Mouse (Mus musculus) small intestine, adult 2 months (tissue): Measurements from ENCODE around the gene Gm9999. TPM values are rescaled to one million over a fixed set of nuclear protein-coding genes. Genes with fewer than 3 reads are reported as not detected.

Source experiments
- H3K27ac ChIP-seq: fragments of 200-500 bp; 2 replicates; pipeline ENCODE4 v1.5.1; 2012; ENCODE audit warnings: low read depth, low read length, control low read depth, inconsistent platforms; ENCODE audit not compliant: insufficient read depth
- H3K27me3 ChIP-seq: fragments of 200-500 bp; 2 replicates; pipeline ENCODE4 v1.6.1; 2012; ENCODE audit warnings: mild to moderate bottlenecking, moderate library complexity, low read length, inconsistent platforms; ENCODE audit not compliant: control insufficient read depth, insufficient read depth
- H3K36me3 ChIP-seq: fragments of 200-500 bp; 2 replicates; pipeline ENCODE4 v1.6.1; 2012; ENCODE audit warnings: mild to moderate bottlenecking, low read length, control low read depth, inconsistent platforms; ENCODE audit not compliant: control insufficient read depth, insufficient read depth
- H3K4me1 ChIP-seq: fragments of 200-500 bp; 2 replicates; pipeline ENCODE4 v1.6.1; 2012; ENCODE audit warnings: low read length, inconsistent platforms, mixed read lengths; ENCODE audit not compliant: control insufficient read depth, insufficient read depth, insufficient read length
- H3K4me3 ChIP-seq: fragments of 200-500 bp; 2 replicates; pipeline ENCODE4 v1.5.1; 2012; ENCODE audit warnings: low read depth, mild to moderate bottlenecking, control low read depth, inconsistent platforms, low read length, moderate library complexity
- CTCF ChIP-seq: fragments of 200-500 bp; IDR thresholded peaks from 2 replicates; pipeline ENCODE4 v1.5.1; 2012; ENCODE audit warnings: low read depth, mild to moderate bottlenecking, control low read depth, inconsistent platforms, low read length, moderate library complexity, mixed read lengths; ENCODE audit not compliant: insufficient replicate concordance, insufficient read length; ENCODE audit errors: extremely low read depth
- POLR2A ChIP-seq: fragments of 200-500 bp; IDR thresholded peaks from 2 replicates; pipeline ENCODE4 v1.6.1; 2012; ENCODE audit warnings: low read depth, mild to moderate bottlenecking, control low read depth, inconsistent platforms, low read length, moderate library complexity
- WGBS: fragments of 180-500 bp; shearing (Covaris S2); methylation state at CpG from one replicate; pipeline ENCODE4 v1.1.7; 2018; 5-methylcytosine and 5-hydroxymethylcytosine counted together
- polyA plus RNA-seq: library from polyadenylated mRNA; depleted of rRNA; stranded (reverse); fragments of >200 nt; gene quantifications from 2 replicates; pipeline ENCODE4 v1.2.3, GENCODE M21; 2012; rRNA removed

The Gm9999 gene
- polyA plus RNA-seq, 1 experiment = not detected

- Histone ChIP-seq H3K4me1 (peaks cover 7% of the 10 kb centered on the region; the same call in 1 of the 2 replicates), H3K36me3 (no peaks in the 10 kb centered on the region), H3K4me3 (no peak overlapping the region), H3K27ac (no peak overlapping the region), H3K27me3 (no peaks in the 10 kb centered on the region)
- no peak for TF ChIP-seq POLR2A
- TF ChIP-seq CTCF = no peak
- 86% methylated on average over 1 of the region's 1 CpGs for WGBS
These were observed 44.1 kb downstream of the Gm9999 start for GRCm38 (mm10) chr7:47027520-47027919.

GRCm38 (mm10) chr7:47030517-47031193 is 47.3 kb downstream of the Gm9999 start:
- TF ChIP-seq CTCF = no peak
- no peak for TF ChIP-seq POLR2A
- 80% methylated on average over 9 of the region's 9 CpGs for WGBS

GRCm38 (mm10) chr7:47031371-47031770 is 48.0 kb downstream of the Gm9999 start:
- no peak overlapping the region for H3K4me3 ChIP-seq
- TF ChIP-seq POLR2A = no peak
- TF ChIP-seq CTCF = no peak

More at GRCm38 (mm10) chr7:47030517-47031193, 47.3 kb downstream of the Gm9999 start:
- H3K36me3 ChIP-seq = no peaks in the 10 kb centered on the region
- no peaks in the 10 kb centered on the region for H3K4me1 ChIP-seq
- H3K27me3 ChIP-seq = no peaks in the 10 kb centered on the region
- no peak overlapping the region for H3K27ac ChIP-seq
- H3K4me3 ChIP-seq = no peak overlapping the region

GRCm38 (mm10) chr7:47034785-47035384 is 51.5 kb downstream of the Gm9999 start:
- no peak overlapping the region for H3K27ac ChIP-seq
- H3K4me1 ChIP-seq = no peaks in the 10 kb centered on the region
- 87% methylated on average over 4 of the region's 4 CpGs for WGBS
- no peaks in the 10 kb centered on the region for H3K36me3 ChIP-seq
- no peak overlapping the region for H3K4me3 ChIP-seq
- TF ChIP-seq CTCF = no peak
- no peak for TF ChIP-seq POLR2A
- H3K27me3 ChIP-seq = no peaks in the 10 kb centered on the region

More at GRCm38 (mm10) chr7:47031371-47031770, 48.0 kb downstream of the Gm9999 start:
- no peaks in the 10 kb centered on the region for H3K27me3 ChIP-seq
- no peaks in the 10 kb centered on the region for H3K36me3 ChIP-seq
- no peaks in the 10 kb centered on the region for H3K4me1 ChIP-seq
- 85% methylated on average over 4 of the region's 4 CpGs for WGBS
- H3K27ac ChIP-seq = no peak overlapping the region

- no peaks in the 10 kb centered on the region for H3K36me3 ChIP-seq
- no peaks in the 10 kb centered on the region for H3K4me1 ChIP-seq
- H3K27ac ChIP-seq = no peak overlapping the region
- WGBS = 76% methylated on average over 8 of the region's 8 CpGs
- no peak overlapping the region for H3K4me3 ChIP-seq
- no peaks in the 10 kb centered on the region for H3K27me3 ChIP-seq
- TF ChIP-seq CTCF (no peak), POLR2A (no peak)
These were observed 52.0 kb downstream of the Gm9999 start for GRCm38 (mm10) chr7:47035426-47035825.

Other genes with a start within 250 kb of the Gm9999 start
- 0.56 TPM in 1 of 2 replicates, not detected in the other for gene Saa1, start 240.6 kb upstream of the Gm9999 start, polyA plus RNA-seq
- gene Saa2, start 231.8 kb upstream of the Gm9999 start, polyA plus RNA-seq = not detected in 2 replicates
- 14.4 and 22.7 TPM in 2 replicates for gene Hps5, start 187.5 kb upstream of the Gm9999 start, polyA plus RNA-seq
- gene Gtf2h1, start 187.5 kb upstream of the Gm9999 start, polyA plus RNA-seq = 3.1 and 5.9 TPM in 2 replicates
- 766 and 1,649 TPM in 2 replicates for gene Ldha, start 142.1 kb upstream of the Gm9999 start, polyA plus RNA-seq
- gene Ldhc, start 122.4 kb upstream of the Gm9999 start, polyA plus RNA-seq = not detected in 2 replicates
- gene Tsg101, start 63.6 kb upstream of the Gm9999 start, polyA plus RNA-seq = 55.5 and 103 TPM in 2 replicates
- gene Uevld, start 25.1 kb upstream of the Gm9999 start, polyA plus RNA-seq = 0.58 and 0.95 TPM in 2 replicates
- 2.2 and 3.6 TPM in 2 replicates for gene Spty2d1, start 24.8 kb downstream of the Gm9999 start, polyA plus RNA-seq
- 41.3 and 385 TPM in 2 replicates for gene Tmem86a, start 67.0 kb downstream of the Gm9999 start, polyA plus RNA-seq
- 1.1 and 1.5 TPM in 2 replicates for gene Ptpn5, start 150.1 kb downstream of the Gm9999 start, polyA plus RNA-seq
- not detected in 2 replicates for gene Mrgpra6, start 221.3 kb downstream of the Gm9999 start, polyA plus RNA-seq